Comparison of ENCODE assay signal across 10 mouse cellular contexts in genomic region chr11:102643891-102644382, GRCm38 (mm10). TPM values are rescaled to one million over a fixed set of nuclear protein-coding genes. Genes with fewer than 3 reads are reported as not detected.
A peak's percentile ranks its signal among the peaks of the same experiment; 100 is the strongest.
DNase-seq lines count a peak whose midpoint lies in the region; ATAC-seq lines count a peak whose summit lies in the region.
"Had no signal": no experiment of that assay in that cellular context is flagged by ENCODE, and none has a peak within 500 bp of the region (broad histone marks: within the 10 kb centered on the region; RNA-seq: fewer than 3 reads in every experiment).

No protein-coding gene starts in this region.

- DNase-seq in kidney, adult 11 months = peak; percentile 20
- DNase-seq in kidney, adult 8-10 months = no peak
- no peak for DNase-seq in embryonic facial prominence, embryonic 11.5 days (ENCODE audit: low spot score)
- DNase-seq in heart, postnatal 4 days = peak; percentile 67
- DNase-seq in cerebellum, adult 18-20 months = no peak
- DNase-seq in cerebellum, adult 11 months = no peak
- no peak for DNase-seq in left cerebral cortex, adult 8-10 months (ENCODE audit: low spot score in 2 of 2)

- H3K4me1 ChIP-seq in embryonic facial prominence, embryonic 11.5 days (ENCODE audit: control insufficient read depth, insufficient read depth, low read length) = peaks cover under 1% of the 10 kb centered on the region; the same call in 1 of the 2 replicates
- H3K4me1 ChIP-seq in stomach, embryonic 15.5 days = no peaks in the 10 kb centered on the region

- H3K9ac ChIP-seq in embryonic facial prominence, embryonic 11.5 days (replicated peaks; ENCODE audit: low read length) = no peak overlapping the region
- H3K9ac ChIP-seq in stomach, embryonic 15.5 days = no peak overlapping the region

- 36% methylated on average over 10 of the region's 10 CpGs for WGBS in embryonic facial prominence, embryonic 11.5 days
- WGBS in stomach, embryonic 15.5 days = 39% methylated on average over 10 of the region's 10 CpGs

- H3K36me3 ChIP-seq in embryonic facial prominence, embryonic 11.5 days (replicated peaks; ENCODE audit: control insufficient read depth, insufficient read depth, low read depth, low read length) = no peaks in the 10 kb centered on the region
- H3K36me3 ChIP-seq in stomach, embryonic 15.5 days = no peaks in the 10 kb centered on the region

- H3K9me3 ChIP-seq in embryonic facial prominence, embryonic 11.5 days (replicated peaks; ENCODE audit: control insufficient read depth, low read length) = no peaks in the 10 kb centered on the region
- H3K9me3 ChIP-seq in stomach, embryonic 15.5 days = no peaks in the 10 kb centered on the region

- H3K4me2 ChIP-seq in embryonic facial prominence, embryonic 11.5 days (ENCODE audit: low read depth, low read length) = no peak overlapping the region
- H3K4me2 ChIP-seq in stomach, embryonic 15.5 days = no peak overlapping the region

- H3K27me3 ChIP-seq in embryonic facial prominence, embryonic 11.5 days (ENCODE audit: control insufficient read depth, insufficient read depth, low read length) = no peaks in the 10 kb centered on the region
- H3K27me3 ChIP-seq in stomach, embryonic 15.5 days (replicated peaks) = no peaks in the 10 kb centered on the region

- no peak overlapping the region for H3K4me3 ChIP-seq in embryonic facial prominence, embryonic 11.5 days (ENCODE audit: low read depth, low read length)
- H3K4me3 ChIP-seq in stomach, embryonic 15.5 days (replicated peaks) = no peak overlapping the region

- no peak overlapping the region for H3K27ac ChIP-seq in embryonic facial prominence, embryonic 11.5 days (replicated peaks; ENCODE audit: low read depth, low read length)
- H3K27ac ChIP-seq in stomach, embryonic 15.5 days = peak overlapping the region; percentile 0

- 0 out of 2 replicates have a peak, but pooled peaks have one; percentile 14 for ATAC-seq in embryonic facial prominence, embryonic 11.5 days (replicated peaks; ENCODE audit: insufficient number of reproducible peaks, low FRiP score, low TSS enrichment, low read depth)
- ATAC-seq in stomach, embryonic 15.5 days (ENCODE audit: insufficient read depth, low FRiP score, low read depth) = peak; percentile 88

RNA-seq across cellular contexts. Expression of gene Meioc, which starts 19.6 kb away (rescaled TPM):
- 1.0 and 1.3 TPM in 2 replicates for polyA plus RNA-seq in embryonic facial prominence, embryonic 11.5 days (2014; fragmentation: Nextera tagmentation; extraction: Ambion mirVana)
- under 1 TPM; 0.09 to 0.33 TPM for total RNA-seq in heart, postnatal 4 days (2021)
- polyA plus RNA-seq in stomach, embryonic 15.5 days (2015; fragmentation: Nextera tagmentation; extraction: Ambion mirVana) = 0.55 and 1.0 TPM in 2 replicates
- total RNA-seq in left cerebral cortex, adult 8-10 months (2022) = not detected
- total RNA-seq: layer of hippocampus, postnatal 14 days; neutrophil, adult 5-6 weeks had no signal

RNA-seq across cellular contexts. Expression of gene Fzd2, which starts 39.7 kb away (rescaled TPM):
- 53.3 and 57.0 TPM in 2 replicates for polyA plus RNA-seq in embryonic facial prominence, embryonic 11.5 days (2014; fragmentation: Nextera tagmentation; extraction: Ambion mirVana)
- total RNA-seq in heart, postnatal 4 days (2021) = 10 to 100 TPM; 21.9 TPM
- polyA plus RNA-seq in stomach, embryonic 15.5 days (2015; fragmentation: Nextera tagmentation; extraction: Ambion mirVana) = 21.9 and 23.7 TPM in 2 replicates
- total RNA-seq in left cerebral cortex, adult 8-10 months (2022) = 10 to 100 TPM in 1 of 4 experiments, 1 to 10 TPM in 3; 7.4 to 10.5 (median 9.6) TPM

RNA-seq across cellular contexts. Expression of gene Ccdc43, which starts 53.6 kb away (rescaled TPM):
- 64.6 and 71.1 TPM in 2 replicates for polyA plus RNA-seq in embryonic facial prominence, embryonic 11.5 days (2014; fragmentation: Nextera tagmentation; extraction: Ambion mirVana)
- total RNA-seq in heart, postnatal 4 days (2021) = 10 to 100 TPM; 21.8 to 23.2 TPM
- polyA plus RNA-seq in stomach, embryonic 15.5 days (2015; fragmentation: Nextera tagmentation; extraction: Ambion mirVana) = 38.3 and 41.4 TPM in 2 replicates
- total RNA-seq in left cerebral cortex, adult 8-10 months (2022) = 10 to 100 TPM; 23.9 to 37.7 (median 26.3) TPM

Comparison
In these comparisons a context has a peak if more than half of its experiments do, and no peak if none do; other contexts are left out.
1. DNase-seq: peak in kidney, adult 11 months (single experiment) and heart, postnatal 4 days (single experiment); none in kidney, adult 8-10 months (0 of 2), embryonic facial prominence, embryonic 11.5 days (single experiment), cerebellum, adult 18-20 months (0 of 2), cerebellum, adult 11 months (single experiment) and left cerebral cortex, adult 8-10 months (0 of 2).